Mouse (Mus musculus): ENCODE measurements at regions not wholly inside any gene's neighbourhood (a gene's known extent, or its start where the extent isn't known, plus 50 kb on each side); places are given as distances from the start of the nearest gene placed in this dataset.

DNA sequence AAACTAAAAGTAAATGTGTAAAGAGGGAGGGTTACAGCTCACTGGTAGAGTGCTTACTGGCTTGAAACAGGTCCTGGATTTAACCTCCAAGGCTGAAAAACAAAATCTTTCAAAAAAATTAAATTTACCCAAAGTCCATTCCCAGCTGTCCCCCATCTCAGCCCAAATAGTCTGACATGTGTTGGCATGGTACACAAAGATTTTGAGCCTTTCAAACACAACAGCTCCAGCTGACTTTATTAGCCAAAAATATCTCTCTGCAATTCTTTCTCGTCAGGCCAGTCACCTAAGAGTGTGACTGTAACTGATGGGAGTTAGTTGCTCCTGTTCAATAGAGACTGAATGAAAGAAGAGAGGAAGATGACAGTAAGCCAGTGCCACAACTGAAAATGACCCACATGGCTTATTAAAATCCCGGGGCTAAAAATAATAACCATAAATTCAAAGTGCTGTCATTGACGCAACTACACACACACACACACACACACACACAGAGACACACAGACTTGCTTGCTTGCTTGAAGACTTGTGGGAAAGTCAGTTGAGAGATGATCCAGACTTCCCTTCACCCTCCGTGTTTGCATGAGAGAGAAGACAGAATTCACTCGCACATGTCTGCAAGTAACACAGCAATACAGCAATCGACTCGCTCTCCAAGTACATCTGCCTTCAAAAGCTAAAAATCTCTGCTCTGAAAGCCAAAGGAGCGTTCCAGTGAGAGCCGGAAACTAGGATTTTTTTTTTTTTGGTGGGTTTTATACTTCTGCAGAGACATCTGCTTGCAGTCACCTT lies 214.1 kb upstream of the Rnd3 start:
- no peak for TF ChIP-seq CTCF (IDR thresholded peaks at IDR 0.05; ENCODE audit: control insufficient read depth, insufficient read depth, insufficient read length)
- TF ChIP-seq USF1 (IDR thresholded peaks at IDR 0.05; ENCODE audit: low read depth), result no peak
- TF ChIP-seq MAX (IDR thresholded peaks at IDR 0.05), result no peak
- TF ChIP-seq MYOD1 (IDR thresholded peaks at IDR 0.05; ENCODE audit: control insufficient read depth, insufficient read length, low read depth), result no peak
- no peak for TF ChIP-seq MYOG (IDR thresholded peaks at IDR 0.05; ENCODE audit: control insufficient read depth, extremely low read depth, insufficient read length)
- TF ChIP-seq CEBPB (IDR thresholded peaks at IDR 0.05; ENCODE audit: low read depth), result no peak

Measured in C2C12 (cell line).